Mouse (Mus musculus) ZHBTc4 (cell line): ENCODE measurements around the gene 4931406C07Rik.

Source experiments
- DNase-seq: peaks from one replicate; pipeline ENCODE4 v3.0.0-alpha.2; 2011; ENCODE audit warnings: low read depth, low spot score

Gene 4931406C07Rik

DNA sequence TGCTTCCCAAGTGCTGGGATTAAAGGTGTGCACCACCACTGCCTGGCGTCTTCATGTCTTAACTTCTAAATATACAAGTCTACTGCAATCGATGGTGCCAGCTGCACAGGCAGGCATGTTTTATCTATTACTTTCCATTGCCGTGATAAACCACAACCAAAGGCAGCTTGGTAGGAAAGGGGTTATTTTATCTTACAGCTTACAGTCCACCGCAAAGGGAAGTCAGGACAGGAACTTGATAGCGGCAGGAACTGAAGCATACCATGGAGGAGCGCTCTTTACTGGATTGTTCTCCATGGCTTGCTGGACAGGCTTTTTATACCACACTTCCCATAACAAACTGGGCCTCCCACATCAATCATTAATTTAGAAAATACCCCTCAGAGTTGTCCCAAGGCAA is 17.0 kb downstream of the 4931406C07Rik start:
- DNase-seq = no peak

DNA sequence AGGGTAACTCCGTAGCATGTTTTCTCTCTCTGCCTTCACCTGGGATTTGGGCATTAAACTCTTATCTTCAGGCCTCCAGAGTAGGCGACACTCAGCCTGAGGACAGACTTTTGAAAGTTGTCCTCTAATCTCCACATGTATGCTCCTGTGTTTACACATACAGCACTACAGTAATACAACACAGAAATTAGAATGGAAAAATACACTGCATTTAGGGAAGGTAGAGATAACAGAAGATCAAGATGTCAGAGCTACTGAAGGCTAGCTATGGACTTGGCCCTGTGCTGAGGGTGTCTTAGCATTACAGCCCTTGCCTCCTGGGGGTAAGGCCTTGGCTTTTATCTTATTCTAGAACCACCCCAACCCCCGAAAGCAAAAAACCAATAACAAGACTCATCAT is 17.8 kb downstream of the 4931406C07Rik start:
- DNase-seq = no peak

DNA sequence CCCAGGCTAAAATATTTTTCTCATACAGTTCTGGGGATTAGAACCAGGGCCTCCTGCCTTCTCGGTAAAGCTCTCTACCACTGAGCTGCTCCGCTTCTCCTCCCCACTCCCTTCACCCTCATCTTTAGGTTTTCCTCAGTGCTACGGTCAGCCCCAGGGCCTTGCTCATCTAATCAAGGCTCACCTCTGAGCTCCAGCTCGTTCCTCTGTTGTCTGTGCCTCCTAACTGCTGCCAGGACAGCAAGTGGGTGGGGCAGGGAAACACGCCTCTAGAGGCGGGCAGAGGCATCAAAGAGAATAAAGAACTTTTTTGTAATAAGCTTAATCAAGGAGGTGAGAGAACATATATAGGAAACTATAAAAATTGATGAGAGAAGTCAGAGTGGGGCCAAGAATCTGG is 18.4 kb downstream of the 4931406C07Rik start:
- DNase-seq = no peak

DNA sequence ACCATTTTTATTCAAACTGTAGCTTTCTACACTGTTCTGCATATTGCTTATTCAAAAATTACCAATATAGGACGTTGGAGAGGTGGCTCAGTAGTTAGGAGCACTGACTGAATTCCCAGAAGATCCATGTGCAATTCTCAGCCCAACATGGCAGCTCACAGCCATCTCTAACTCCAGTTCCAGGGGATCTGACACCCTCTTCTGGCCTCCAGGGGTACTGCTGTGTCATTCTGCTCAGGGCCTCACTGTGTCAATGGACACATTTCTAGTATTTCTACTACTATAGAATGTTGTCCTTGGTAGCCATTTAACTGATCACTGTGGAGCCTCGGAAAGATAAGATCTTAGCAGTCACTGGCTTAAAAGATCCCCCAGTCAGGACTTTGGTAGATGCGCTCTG is 20.8 kb downstream of the 4931406C07Rik start:
- DNase-seq = peak; percentile 81

DNA sequence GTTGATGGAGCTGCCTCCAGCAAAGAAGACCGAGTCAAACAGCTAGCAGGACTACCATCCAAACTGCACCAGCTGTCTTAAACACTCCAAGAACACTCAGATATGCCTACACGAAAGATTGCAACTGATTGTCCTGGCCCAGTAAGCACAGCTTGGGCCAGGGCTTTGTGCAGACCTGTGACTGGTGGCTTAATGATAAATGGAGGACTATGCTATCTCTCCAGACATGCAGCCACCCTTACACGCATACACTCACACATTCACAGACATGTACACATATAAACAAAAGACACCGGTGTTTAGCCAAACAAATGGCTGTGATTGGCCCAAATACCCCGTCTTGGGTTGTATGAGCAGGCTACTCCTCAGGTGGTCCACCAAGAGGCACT is 25.8 kb downstream of the 4931406C07Rik start:
- DNase-seq = no peak

DNA sequence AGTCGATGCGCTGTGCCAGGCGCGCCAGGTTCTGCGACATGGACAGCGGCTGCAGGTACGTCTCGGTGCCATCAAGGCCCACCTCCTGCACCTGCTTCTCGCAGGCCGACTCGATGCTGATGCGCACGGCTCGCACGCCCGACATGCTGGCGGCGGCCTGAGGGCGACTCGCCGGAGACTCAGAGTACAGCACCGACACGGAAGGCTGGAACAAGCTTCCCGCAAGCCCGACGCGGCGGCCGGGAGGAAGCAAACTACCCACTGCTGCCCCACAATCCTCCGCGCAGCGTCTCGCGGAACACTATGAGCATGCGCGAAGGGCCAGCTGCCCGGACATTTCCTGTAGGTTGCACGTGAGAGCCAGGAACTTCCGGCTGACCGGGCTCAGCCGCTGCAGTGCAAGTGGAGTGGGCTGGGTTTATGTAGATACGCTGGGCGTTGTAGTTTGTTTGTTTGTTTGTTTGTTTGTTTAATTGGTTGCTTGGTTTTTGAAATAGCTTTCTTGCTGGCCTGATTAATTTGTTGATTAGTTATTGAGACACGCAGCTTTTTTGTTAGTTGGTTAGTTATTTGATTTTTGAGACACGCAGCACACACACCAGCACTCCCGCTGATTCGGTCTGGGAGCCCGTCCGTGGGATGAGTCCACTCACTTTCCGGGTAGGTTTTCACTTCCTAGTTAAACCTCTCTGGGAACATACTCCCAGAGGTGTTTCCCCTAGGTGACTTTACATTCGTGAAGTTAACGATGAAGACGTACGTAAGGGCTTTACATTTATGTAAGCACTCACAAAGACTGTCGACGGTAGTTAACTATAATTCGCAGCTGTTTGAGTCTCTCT is 26.4 kb downstream of the 4931406C07Rik start, which contains the start of gene Med17:
TSS of gene Med17 (minus strand) at position 283 of the 842 bp plus-strand sequence.
- DNase-seq = peak; percentile 98

DNA sequence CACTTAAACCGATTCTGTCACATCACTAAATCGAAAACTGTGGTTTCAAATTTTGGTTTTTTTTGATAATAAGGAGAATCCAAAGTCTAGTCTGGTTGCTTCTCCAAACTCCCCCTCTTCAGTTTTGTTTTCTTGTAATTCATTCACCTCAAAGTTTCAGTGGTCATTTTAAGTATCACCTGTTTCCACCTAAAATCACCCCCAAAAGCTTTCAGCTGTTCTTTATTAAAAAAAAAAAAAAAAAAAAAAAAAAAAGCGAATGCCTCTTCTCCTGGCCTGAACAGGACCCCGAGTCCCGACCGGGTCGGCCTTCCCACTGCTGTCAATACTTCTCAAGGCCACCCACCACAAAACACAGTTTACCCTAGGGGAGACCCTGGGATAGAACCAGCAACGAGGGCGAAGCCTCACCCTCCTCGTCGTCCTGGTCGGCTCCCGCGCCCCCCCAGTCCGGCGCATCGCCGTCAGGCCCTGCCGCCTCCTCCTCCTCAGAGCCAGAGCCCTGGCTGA is 27.1 kb downstream of the 4931406C07Rik start:
- DNase-seq = no peak

DNA sequence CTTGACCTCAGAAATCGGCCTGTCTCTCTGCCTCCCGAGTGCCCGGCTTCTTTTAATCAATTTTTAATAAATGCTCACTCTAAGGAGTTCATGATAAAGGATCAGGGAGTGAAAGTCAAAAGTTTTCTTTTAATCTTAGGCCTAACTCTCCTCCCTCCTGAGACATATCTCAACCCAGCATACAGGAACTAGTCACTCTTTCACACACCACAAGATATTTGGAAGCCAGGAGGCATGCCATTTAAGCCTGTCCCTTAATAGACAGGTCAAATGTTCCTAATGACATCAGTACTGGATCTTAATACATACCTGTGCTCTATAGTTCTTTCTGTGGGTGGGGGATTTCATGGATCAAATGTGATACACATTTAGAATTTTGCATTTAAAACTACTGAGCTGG is 27.9 kb downstream of the 4931406C07Rik start:
- no peak for DNase-seq

DNA sequence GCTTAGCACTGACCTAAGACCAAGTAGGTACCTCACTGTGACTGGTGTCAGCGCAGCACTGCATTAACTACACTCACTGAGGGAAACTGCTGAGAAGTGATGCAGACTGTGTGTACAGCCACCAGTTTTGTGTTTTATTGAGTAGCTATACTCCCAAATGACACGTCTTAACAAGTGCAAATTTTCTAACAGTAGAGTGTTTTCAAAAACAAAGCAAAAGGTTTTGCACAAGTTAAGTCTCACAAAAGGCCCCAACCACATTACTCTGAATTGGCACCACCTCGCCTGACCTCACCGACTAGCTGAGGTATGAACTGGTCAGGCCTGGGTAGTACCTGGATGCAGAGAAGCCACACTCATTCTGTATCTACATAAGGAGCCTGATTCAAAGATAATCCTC is 29.4 kb downstream of the 4931406C07Rik start:
- peak; percentile 58 for DNase-seq

DNA sequence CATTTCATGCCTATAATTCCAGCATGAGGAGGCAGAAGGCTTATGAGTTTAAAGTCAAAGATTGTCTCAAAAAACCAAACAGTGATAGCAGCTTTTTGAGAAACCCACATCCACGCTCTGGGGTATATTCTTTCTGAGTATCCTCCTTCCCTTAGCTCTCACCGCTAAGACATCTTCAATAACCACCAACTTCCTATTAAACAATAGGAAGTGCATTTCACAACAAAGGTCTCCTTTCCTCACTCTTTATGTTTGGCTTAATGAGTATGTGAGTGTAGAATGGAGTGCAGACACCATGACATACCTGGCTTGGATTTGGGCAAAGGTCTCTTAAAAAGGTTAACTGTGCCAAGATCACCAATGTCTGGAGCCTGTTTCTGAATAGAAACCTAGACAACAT is 32.3 kb downstream of the 4931406C07Rik start:
- no peak for DNase-seq

DNA sequence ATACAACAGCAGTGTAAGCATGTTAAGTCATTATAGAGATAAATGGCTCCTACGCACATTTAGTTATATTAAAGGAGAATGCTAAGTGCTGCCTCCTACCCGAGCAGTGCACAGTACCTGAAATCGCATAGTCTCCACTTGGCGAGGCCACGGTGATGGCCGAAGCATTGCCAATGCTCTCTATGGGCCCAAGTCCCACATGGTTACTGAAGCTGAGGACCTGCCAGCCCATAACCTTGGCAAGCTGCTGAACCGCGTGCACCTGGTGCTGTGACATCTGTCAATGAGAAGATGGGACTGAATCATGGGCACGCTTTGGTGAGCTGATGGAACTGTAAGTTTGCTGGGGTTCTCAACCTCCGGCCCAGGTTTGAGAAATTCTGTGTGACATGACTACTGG is 42.8 kb downstream of the 4931406C07Rik start:
- no peak for DNase-seq

DNA sequence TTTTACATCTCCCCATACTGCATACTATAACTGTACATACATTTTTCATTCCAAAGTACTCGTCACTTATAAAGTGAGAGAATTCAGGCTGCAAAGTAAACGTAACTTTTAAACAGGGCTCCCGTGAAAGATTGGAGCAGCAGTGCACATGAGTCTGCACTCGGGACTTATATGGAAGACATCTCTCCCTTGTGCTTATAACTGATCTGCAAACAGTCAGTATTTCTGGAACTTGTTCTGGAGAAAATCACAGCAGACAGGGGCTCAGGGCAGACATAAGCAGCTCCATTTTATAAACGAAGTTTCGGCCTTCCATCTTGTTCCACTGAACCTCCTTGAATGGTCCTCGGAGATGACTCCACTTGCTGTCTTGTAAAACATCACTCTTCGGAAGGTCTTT is 44.3 kb downstream of the 4931406C07Rik start:
- DNase-seq = no peak

DNA sequence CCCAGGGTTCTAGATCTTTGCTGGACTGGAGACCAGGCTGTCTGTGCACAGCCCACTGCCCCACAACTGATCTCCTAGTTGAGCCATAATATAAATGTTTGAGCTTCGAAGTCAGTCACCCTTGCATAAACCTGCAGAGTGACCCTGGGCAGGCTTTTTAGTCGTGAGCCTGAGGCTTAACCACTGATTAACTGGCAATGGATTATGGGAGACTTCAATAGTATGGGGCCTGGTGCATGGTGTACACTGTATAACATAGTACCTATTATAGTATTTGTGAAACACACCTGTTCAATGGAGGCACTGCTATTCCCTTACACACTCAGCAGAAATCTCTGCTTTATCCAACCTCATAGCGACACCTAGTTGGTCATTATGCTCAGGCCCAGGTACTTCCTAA is 50.0 kb downstream of the 4931406C07Rik start:
- DNase-seq = no peak

DNA sequence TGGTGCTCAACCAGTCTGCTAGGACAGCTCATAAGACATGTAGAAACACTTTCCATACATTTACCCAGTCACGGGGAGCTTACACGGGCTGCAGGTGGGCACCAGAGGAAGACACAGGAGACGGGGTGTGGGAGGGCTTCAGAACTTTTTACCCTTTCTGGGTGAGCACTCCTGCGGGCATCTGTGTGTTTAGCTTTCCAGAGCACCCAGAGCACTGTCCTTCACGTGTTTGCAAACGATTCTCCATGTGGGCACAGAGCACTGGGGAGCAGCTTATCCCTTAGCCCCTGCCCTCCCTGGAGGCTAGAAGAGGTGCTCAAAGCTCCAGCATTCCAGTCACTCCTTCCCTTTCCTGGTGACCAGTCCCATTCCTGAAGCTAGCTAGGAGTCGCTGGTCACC is 51.7 kb downstream of the 4931406C07Rik start:
- no peak for DNase-seq

DNA sequence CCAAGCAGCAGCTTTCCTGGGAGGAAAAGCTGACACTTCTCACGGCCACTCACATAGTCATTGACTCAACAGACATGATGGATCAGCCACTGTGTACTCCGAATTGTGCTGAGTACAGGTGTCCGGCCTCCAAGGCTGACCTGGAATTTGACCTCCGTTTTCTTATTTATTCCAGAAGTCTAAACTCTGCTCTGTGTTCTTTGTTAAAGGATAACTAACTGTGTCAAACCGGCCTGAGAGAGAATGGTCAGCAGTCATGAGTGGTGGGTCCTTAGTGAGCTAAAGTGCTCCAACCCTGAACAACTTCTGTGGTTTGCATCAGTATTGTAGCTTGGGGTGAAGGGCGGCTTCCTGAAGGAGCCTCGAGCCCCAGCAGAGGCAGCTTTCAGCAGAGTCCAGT is 54.1 kb downstream of the 4931406C07Rik start:
- no peak for DNase-seq

DNA sequence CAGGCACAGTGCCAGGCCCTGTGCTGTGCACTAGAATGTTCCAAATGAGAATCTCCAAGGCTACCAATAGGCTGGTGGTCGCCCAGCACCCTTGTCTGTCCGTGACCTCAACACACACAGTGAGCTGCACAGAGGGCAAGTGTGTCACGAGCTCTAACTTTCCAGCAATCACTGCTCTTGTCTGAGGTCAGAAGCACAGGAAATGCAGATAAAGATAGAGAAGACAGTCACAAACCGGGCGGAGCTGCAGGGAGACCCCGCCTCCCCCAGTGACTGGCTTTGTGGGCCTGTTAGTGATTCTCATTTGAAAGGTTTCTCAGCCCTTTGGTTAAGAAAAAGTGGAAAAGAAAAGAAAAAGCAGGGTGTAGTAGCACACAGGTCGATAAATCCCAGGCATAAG is 55.9 kb downstream of the 4931406C07Rik start:
- peak; percentile 76 for DNase-seq

DNA sequence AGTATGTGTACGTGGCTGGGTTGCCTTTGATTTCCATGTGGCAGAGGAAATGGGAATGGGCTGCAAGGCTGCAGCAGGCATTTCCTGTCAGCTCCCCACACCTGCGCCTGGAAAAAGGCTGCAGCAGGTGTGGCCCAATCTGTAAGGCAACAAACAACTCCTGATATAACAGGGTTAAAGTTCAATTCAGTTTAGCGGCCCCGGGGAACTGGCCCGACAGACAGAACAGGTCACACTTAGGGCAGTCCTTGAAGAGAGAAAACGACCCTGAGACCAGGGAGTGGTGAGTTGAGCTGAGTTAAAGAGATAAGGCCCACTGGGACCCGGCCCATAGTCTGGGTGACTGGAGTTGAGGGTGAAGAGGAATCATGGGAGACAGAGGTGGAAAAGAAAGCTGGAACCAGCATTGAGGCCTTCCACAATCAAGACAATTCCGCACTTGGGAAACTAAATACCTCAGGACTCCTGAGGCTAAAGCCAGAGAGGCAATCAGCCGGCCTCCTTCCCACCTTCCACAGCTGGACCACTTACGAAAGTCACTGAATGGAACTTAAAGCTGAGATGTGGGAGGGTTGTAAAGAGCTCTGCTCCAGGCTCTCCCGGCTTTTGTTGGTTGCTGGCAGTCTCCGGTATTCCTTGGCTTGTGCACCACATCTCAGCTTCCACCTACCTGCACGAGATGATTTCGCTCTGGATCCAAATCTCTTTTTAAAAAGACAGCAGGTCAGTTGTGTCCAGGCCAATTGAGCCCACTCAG is 60.8 kb downstream of the 4931406C07Rik start:
- DNase-seq = no peak

DNA sequence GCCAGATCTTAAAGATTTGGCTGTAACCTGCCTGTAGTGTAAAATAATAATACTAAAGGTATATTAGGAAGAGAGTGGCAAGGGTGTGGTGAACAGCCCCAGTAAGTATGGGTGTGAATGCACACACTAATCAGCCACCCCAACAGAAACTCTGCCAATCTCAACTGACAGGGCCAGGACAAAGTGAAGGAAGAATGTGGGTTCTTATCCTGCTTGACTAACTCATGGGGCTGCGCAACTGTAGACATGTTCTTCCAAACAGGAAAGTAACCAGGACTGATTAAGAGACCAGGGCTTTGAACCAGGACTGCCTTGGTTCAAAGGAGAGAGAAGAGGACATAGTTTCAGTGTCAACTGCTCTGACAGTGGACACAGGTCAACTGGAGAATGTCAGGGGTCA is 64.1 kb downstream of the 4931406C07Rik start:
- DNase-seq = no peak

DNA sequence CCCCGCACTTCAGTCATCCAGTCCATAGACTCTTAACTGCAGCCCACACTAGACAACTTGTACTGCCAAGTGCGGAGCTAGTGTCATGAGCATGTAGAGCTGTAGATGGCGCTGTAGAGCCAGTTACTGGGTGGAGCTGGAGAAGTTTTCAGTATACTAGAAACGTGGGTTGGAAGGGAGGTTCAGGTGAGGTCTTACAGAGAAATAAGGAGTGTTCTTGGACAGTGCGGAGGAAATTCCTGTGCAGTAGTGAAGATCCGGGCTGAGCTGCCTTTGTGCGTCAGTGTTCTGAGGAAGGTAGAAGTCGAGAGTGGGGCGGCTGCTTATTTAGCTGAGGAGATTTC is 64.7 kb downstream of the 4931406C07Rik start:
- peak; percentile 92 for DNase-seq

DNA sequence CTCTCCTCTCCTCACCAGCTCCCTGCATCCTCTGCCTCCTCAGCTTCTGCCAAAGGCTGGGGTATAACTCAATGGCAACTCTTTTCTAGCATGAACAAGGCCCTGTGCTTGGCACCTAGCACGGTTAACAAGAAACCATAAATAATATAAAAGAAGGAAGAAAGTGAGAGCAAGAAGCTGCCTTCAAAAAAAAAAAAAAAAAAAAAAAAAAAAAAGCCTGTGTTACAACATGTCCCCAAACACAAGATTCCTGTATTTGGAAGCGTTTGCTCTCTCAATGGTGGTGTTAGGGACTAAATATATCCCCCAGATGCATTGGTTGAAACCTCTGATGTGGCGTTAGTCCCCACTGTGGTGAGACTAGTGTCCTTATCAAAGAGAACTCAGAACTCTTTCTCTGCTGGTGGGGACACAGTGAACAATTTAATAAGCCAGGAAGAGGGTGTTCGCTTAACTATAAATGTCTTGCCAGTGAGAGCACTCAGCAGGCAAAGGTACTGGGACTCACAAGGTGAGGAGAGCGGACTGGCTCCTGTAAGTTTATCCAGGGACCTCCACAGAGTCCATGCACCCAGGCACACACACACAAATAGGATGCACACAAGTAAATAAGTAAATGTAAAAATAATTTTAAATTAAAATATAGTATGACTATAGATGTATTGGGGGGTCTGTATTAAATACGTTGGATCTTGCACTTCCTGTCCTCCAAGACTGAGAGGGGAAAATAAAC is 65.2 kb downstream of the 4931406C07Rik start:
- DNase-seq = no peak

DNA sequence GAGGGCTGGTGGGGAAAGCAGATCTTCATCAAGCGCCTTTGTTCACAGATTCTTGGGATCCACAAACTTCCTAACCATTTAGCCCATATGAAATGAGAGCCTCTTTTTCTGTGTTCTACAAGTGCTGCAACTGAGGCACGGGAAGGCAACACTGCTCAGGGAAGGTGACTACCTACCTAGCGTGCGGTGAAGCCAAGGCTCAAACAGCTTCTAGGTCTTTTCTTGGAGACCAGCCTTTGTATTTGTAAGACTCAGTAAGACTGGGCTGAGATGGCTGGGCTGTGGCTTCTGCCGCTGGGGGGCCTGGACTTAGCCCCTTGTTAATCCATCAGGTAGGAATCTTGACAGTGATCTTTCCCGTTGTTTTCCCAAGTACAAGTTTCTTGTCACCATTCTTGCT is 66.2 kb downstream of the 4931406C07Rik start:
- no peak for DNase-seq
